Mouse (Mus musculus): ENCODE results near the gene Cdk5rap3.

Gene Cdk5rap3

DNA sequence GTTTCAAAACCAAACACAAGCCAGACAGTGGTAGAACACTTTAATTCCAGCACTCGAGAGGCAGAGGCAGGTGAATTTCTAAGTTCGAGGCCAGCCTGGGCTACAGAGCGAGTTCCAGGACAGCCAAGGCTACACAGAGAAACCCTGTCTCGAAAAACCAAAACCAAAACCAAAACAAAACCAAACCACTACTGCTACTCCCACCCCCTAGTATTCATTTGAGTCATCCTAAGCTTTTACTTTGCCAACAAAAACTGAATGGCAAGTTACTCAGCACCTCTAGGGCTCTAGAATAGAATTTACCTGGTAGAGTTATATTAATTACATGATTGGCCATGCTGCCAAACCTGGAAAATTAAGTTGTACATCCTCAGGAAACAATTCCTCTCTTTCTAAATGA, 56.7 kb downstream of the Cdk5rap3 start:
- no peak for DNase-seq (ENCODE audit: low spot score in 2 of 2)

DNA sequence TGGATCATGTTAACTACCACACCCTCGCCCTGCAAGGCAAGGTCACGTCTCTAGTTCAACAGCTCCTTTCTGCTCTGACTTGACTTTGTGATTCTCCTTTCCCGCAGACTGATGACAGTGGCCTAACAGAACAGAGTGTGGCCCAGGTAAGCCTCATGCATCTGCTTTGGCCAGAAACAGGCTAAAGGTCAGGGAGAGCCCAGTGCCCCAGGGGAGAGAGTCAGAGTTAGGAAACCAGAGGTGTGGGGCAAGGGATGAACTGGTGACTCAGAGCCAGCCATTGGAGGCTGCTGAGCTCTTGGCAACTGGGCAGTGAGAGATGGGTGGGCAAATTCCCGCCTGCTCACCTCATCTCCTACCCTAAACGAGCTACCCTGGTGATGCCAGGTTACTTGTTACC, 58.9 kb downstream of the Cdk5rap3 start:
- DNase-seq (ENCODE audit: low spot score in 2 of 2), result no peak
